Comparison of ENCODE assay signal across 34 mouse cellular contexts in the genomic region with DNA sequence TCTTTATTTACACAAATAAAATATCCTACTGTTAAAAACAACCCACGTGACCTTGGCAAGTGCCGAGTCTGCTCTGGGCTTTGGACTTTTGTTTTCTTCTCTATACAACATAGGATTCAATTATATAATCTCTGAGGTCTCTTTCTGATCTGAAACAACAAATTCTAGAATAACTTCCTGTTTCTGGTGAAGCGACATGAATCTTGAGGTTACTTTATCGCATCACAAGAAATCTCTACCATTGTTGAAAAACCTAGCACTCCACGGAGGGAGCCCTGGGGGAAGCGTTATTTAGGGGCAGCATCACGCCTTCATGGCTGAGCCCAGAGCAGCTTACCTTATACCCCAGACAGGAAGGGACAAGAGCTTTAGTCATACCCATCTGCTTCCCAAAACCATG. TPM values are rescaled to one million over a fixed set of nuclear protein-coding genes. Genes with fewer than 3 reads are reported as not detected.
DNase-seq lines count a peak whose midpoint lies in the region; ATAC-seq and TF ChIP-seq lines count a peak whose summit lies in the region.
"Had no signal": no experiment of that assay in that cellular context is flagged by ENCODE, and none has a peak within 500 bp of the region (broad histone marks: within the 10 kb centered on the region; RNA-seq: fewer than 3 reads in every experiment).

No protein-coding gene starts in this region.

- DNase-seq in 416B (ENCODE audit: low read depth) (peak; percentile 4), MEL (ENCODE audit: low read depth, low spot score) (no peak)
- peak; percentile 48 for DNase-seq in CD4-positive helper T cell, adult 2 months (ENCODE audit: low read depth, low spot score)
- no peak for DNase-seq in kidney, postnatal 14 days
- DNase-seq in cerebellum, adult 18-20 months, result no peak
- no peak for DNase-seq in adrenal gland, adult 2 months
- DNase-seq: adrenal gland, postnatal 10 days; adrenal gland, postnatal 36 days; cerebellum, adult 2 months; cerebellum, adult 9-11 months; cerebellum, postnatal 25 days; forebrain, postnatal 0 days; gastrocnemius, adult 2 months; gastrocnemius, postnatal 14 days; heart, postnatal 14 days; heart, postnatal 4 days had no signal

- peak; percentile 26 for ATAC-seq in inflammation-experienced regulatory T-cells, adult 6 months
- ATAC-seq in megakaryocyte-erythroid progenitor cell, adult 5-6 weeks (replicated peaks; ENCODE audit: low FRiP score, low TSS enrichment, poor library complexity, severe bottlenecking), result no peak
- ATAC-seq: forebrain, embryonic 14.5 days; forebrain, postnatal 0 days; hindbrain, postnatal 0 days; Patski had no signal

- H3K9me3 ChIP-seq in MEL (replicated peaks; ENCODE audit: insufficient read depth, low read length), result no peaks in the 10 kb centered on the region
- H3K9me3 ChIP-seq: embryonic facial prominence, embryonic 12.5 days; embryonic facial prominence, embryonic 15.5 days; heart, embryonic 13.5 days had no signal

- H3K36me3 ChIP-seq in MEL (ENCODE audit: control insufficient read depth in 1 of 2, insufficient read depth in 2 of 2, low read length in 2 of 2), result no peaks in the 10 kb centered on the region
- H3K36me3 ChIP-seq: embryonic facial prominence, embryonic 12.5 days; embryonic facial prominence, embryonic 15.5 days; heart, embryonic 13.5 days had no signal

- no peaks in the 10 kb centered on the region for H3K27me3 ChIP-seq in MEL (ENCODE audit: control insufficient read depth in 1 of 2, insufficient read depth in 2 of 2, low read length in 2 of 2)
- H3K27me3 ChIP-seq: embryonic facial prominence, embryonic 12.5 days; heart, embryonic 13.5 days had no signal

- TF ChIP-seq RAD21 in MEL (IDR thresholded peaks at IDR 0.05; ENCODE audit: low read depth, low read length), result no peak

- TF ChIP-seq EP300 in MEL (IDR thresholded peaks at IDR 0.05; ENCODE audit: low read depth in 1 of 2, low read length in 2 of 2), result no peak

- peaks cover 0 to 5% of the 10 kb centered on the region in 2 experiments; a peak in 2 of 4 replicates for H3K4me1 ChIP-seq in MEL (ENCODE audit: control insufficient read depth in 1 of 2, insufficient read depth in 2 of 2, low read length in 2 of 2)
- H3K4me1 ChIP-seq: embryonic facial prominence, embryonic 12.5 days; embryonic facial prominence, embryonic 15.5 days; heart, embryonic 13.5 days had no signal

- H3K79me2 ChIP-seq in MEL (ENCODE audit: control insufficient read depth, insufficient read depth, low read length, poor library complexity), result no peaks in the 10 kb centered on the region

- TF ChIP-seq CTCF in MEL (IDR thresholded peaks at IDR 0.05 in 2 of 3, conservative IDR thresholded peaks at IDR 0.05 in 1 of 3; ENCODE audit: control insufficient read depth in 1 of 3, insufficient read depth in 1 of 3, low read depth in 2 of 3, low read length in 3 of 3, poor library complexity in 1 of 3, severe bottlenecking in 1 of 3), result no peak

- H3K4me3 ChIP-seq in MEL (ENCODE audit: control insufficient read depth in 1 of 2, insufficient read depth in 1 of 2, low read depth in 2 of 2, low read length in 2 of 2), result no peak overlapping the region
- H3K4me3 ChIP-seq: embryonic facial prominence, embryonic 12.5 days; embryonic facial prominence, embryonic 15.5 days; gastrocnemius, adult 2 months; heart, embryonic 13.5 days had no signal

- H3K27ac ChIP-seq in MEL (ENCODE audit: control insufficient read depth, low read depth, low read length), result no peak overlapping the region
- H3K27ac ChIP-seq: embryonic facial prominence, embryonic 12.5 days; embryonic facial prominence, embryonic 15.5 days; gastrocnemius, adult 2 months; heart, embryonic 13.5 days; hindbrain, embryonic 14.5 days; hindbrain, postnatal 0 days had no signal

- TF ChIP-seq POLR2A in MEL (IDR thresholded peaks at IDR 0.05; ENCODE audit: control insufficient read depth in 1 of 2, insufficient read depth in 1 of 2, low read depth in 1 of 2, low read length in 2 of 2, poor library complexity in 1 of 2), result no peak

- H3K9ac ChIP-seq in MEL (ENCODE audit: control insufficient read depth, low read depth, low read length, poor library complexity, severe bottlenecking), result no peak overlapping the region
- H3K9ac ChIP-seq: embryonic facial prominence, embryonic 12.5 days; embryonic facial prominence, embryonic 15.5 days; forebrain, postnatal 0 days; heart, embryonic 13.5 days; hindbrain, embryonic 14.5 days had no signal

TF ChIP-seq in MEL, 35 proteins besides CTCF, POLR2A, EP300 and RAD21:
- TF ChIP-seq KAT2A (conservative IDR thresholded peaks at IDR 0.05; ENCODE audit: low read depth, low read length) (no peak), RCOR1 (IDR thresholded peaks at IDR 0.05; ENCODE audit: low read depth, low read length) (peak; percentile 76), TCF12 (IDR thresholded peaks at IDR 0.05; ENCODE audit: low read depth, low read length) (no peak), ZC3H11A (IDR thresholded peaks at IDR 0.05; ENCODE audit: low read depth, low read length) (no peak)
TF ChIP-seq in MEL: peak in this region for 1.

RNA-seq across cellular contexts. Expression of a gene that starts 39.3 kb away (rescaled TPM):
- 5.7 and 6.2 TPM in 2 replicates for total RNA-seq in MEL (2012; rRNA removed)
- 1 to 10 TPM in 1 of 2 experiments, not detected in 1; 7.1 TPM for polyA plus RNA-seq in MEL (2012; ENCODE audit: insufficient read depth in 1 of 2, insufficient read length in 2 of 2, low read depth in 1 of 2, low replicate concordance in 2 of 2, missing spikeins in 1 of 2)
- 1 to 10 TPM; 4.4 to 7.7 (median 7.7) TPM for polyA plus RNA-seq in inflammation-experienced regulatory T-cells, adult 6 months (2017; shearing (Covaris generic))
- total RNA-seq in adrenal gland, adult 2 months (2021), result 1 to 10 TPM; 3.9 to 5.1 TPM
- polyA plus RNA-seq in adrenal gland, adult 2 months (2012; rRNA removed), result 0.35 and 0.52 TPM in 2 replicates
- total RNA-seq in megakaryocyte-erythroid progenitor cell, adult 5-6 weeks (2014; fragmentation: Nextera tagmentation), result 10.3 and 15.8 TPM in 2 replicates
- 8.2 and 17.5 TPM in 2 replicates for total RNA-seq in megakaryocyte-erythroid progenitor cell, adult 5-6 weeks (2017)

RNA-seq across cellular contexts. Expression of a gene that starts 39.4 kb away (rescaled TPM):
- 0.85 and 1.3 TPM in 2 replicates for total RNA-seq in MEL (2012; rRNA removed)
- 1 to 10 TPM in 1 of 2 experiments, not detected in 1; 3.8 TPM for polyA plus RNA-seq in MEL (2012; ENCODE audit: insufficient read depth in 1 of 2, insufficient read length in 2 of 2, low read depth in 1 of 2, low replicate concordance in 2 of 2, missing spikeins in 1 of 2)
- polyA plus RNA-seq in inflammation-experienced regulatory T-cells, adult 6 months (2017; shearing (Covaris generic)), result 1 to 10 TPM in 2 of 3 experiments, not detected in 1; 1.1 to 1.5 TPM
- 1 to 10 TPM; 5.0 to 6.8 TPM for total RNA-seq in adrenal gland, adult 2 months (2021)
- 0.19 TPM in 1 of 2 replicates, not detected in the other for polyA plus RNA-seq in adrenal gland, adult 2 months (2012; rRNA removed)
- 3.6 and 6.5 TPM in 2 replicates for total RNA-seq in megakaryocyte-erythroid progenitor cell, adult 5-6 weeks (2014; fragmentation: Nextera tagmentation)
- total RNA-seq in megakaryocyte-erythroid progenitor cell, adult 5-6 weeks (2017), result 7.3 and 10.6 TPM in 2 replicates

RNA-seq across cellular contexts. Expression of a gene that starts 40.7 kb away (rescaled TPM):
- not detected in 2 replicates for total RNA-seq in MEL (2012; rRNA removed)
- not detected for polyA plus RNA-seq in MEL (2012; ENCODE audit: insufficient read depth in 1 of 2, insufficient read length in 2 of 2, low read depth in 1 of 2, low replicate concordance in 2 of 2, missing spikeins in 1 of 2)
- polyA plus RNA-seq in inflammation-experienced regulatory T-cells, adult 6 months (2017; shearing (Covaris generic)), result 10 to 100 TPM in 1 of 3 experiments, 1 to 10 TPM in 2; 3.7 to 11.3 (median 6.7) TPM
- total RNA-seq in adrenal gland, adult 2 months (2021), result not detected
- not detected in 2 replicates for polyA plus RNA-seq in adrenal gland, adult 2 months (2012; rRNA removed)
- total RNA-seq in megakaryocyte-erythroid progenitor cell, adult 5-6 weeks (2014; fragmentation: Nextera tagmentation), result not detected in 2 replicates
- total RNA-seq in megakaryocyte-erythroid progenitor cell, adult 5-6 weeks (2017), result not detected in 2 replicates
- total RNA-seq: adrenal gland, postnatal 10 days; adrenal gland, postnatal 36 days; common myeloid progenitor, adult 5-6 weeks; ES-E14; gastrocnemius, adult 2 months; gastrocnemius, postnatal 14 days; gastrocnemius, postnatal 4 days; heart, adult 8-10 months; heart, postnatal 14 days; heart, postnatal 4 days; hindbrain, postnatal 0 days had no signal
- polyA plus RNA-seq: embryonic facial prominence, embryonic 12.5 days; embryonic facial prominence, embryonic 15.5 days; forebrain, embryonic 11.5 days; forebrain, embryonic 14.5 days; forebrain, postnatal 0 days; frontal cortex, adult 2 months; heart, embryonic 13.5 days; heart, embryonic 16.5 days; hindbrain, embryonic 11.5 days; hindbrain, embryonic 14.5 days; hindbrain, postnatal 0 days; intestine, embryonic 14.5 days; Patski had no signal

Comparison
In these comparisons a context has a peak if more than half of its experiments do, and no peak if none do; other contexts are left out.
1. DNase-seq: peak in 416B (single experiment) and CD4-positive helper T cell, adult 2 months (single experiment); none in MEL (single experiment), kidney, postnatal 14 days (single experiment), cerebellum, adult 18-20 months (0 of 2) and adrenal gland, adult 2 months (single experiment).